Mouse (Mus musculus) midbrain, embryonic 13.5 days (tissue): ENCODE data around the gene Galnt3. TPM values are rescaled to one million over a fixed set of nuclear protein-coding genes. Genes with fewer than 3 reads are reported as not detected.
A peak's percentile ranks its signal among the peaks of the same experiment; 100 is the strongest.

Experiments
- ATAC-seq: fragments of 200-750 bp; cut with Nextera tagmentation; 2 replicates; pipeline ENCODE4 v1.8.0; 2017; ENCODE audit warnings: mild to moderate bottlenecking, moderate TSS enrichment, moderate library complexity
- H3K27ac ChIP-seq: fragments of 300-500 bp; sonication (generic); 2 replicates; pipeline ENCODE4 v1.5.1; 2015; ENCODE audit warnings: inconsistent platforms, mild to moderate bottlenecking, moderate library complexity
- H3K27me3 ChIP-seq: fragments of 300-500 bp; sonication (generic); 2 replicates; pipeline ENCODE4 v1.6.1; 2015; ENCODE audit warnings: mild to moderate bottlenecking, inconsistent platforms
- H3K36me3 ChIP-seq: fragments of 300-500 bp; sonication (generic); 2 replicates; pipeline ENCODE4 v1.6.1; 2015; ENCODE audit warnings: mild to moderate bottlenecking, inconsistent platforms
- H3K4me1 ChIP-seq: fragments of 300-500 bp; sonication (generic); replicated peaks from 2 replicates; pipeline ENCODE4 v1.6.1; 2015; ENCODE audit warnings: inconsistent platforms
- H3K4me2 ChIP-seq: fragments of 300-500 bp; sonication (generic); replicated peaks from 2 replicates; pipeline ENCODE4 v1.6.1; 2015; ENCODE audit warnings: moderate library complexity, mild to moderate bottlenecking, inconsistent platforms
- H3K4me3 ChIP-seq: fragments of 300-500 bp; sonication (generic); replicated peaks from 2 replicates; pipeline ENCODE4 v1.5.1; 2015; ENCODE audit warnings: mild to moderate bottlenecking, inconsistent platforms
- H3K9ac ChIP-seq: fragments of 300-500 bp; sonication (generic); replicated peaks from 2 replicates; pipeline ENCODE4 v1.6.1; 2015; ENCODE audit warnings: mild to moderate bottlenecking, inconsistent platforms
- H3K9me3 ChIP-seq: fragments of 300-500 bp; sonication (generic); 2 replicates; pipeline ENCODE4 v1.6.1; 2016; ENCODE audit warnings: mild to moderate bottlenecking, inconsistent platforms
- WGBS: fragments of 180-500 bp; shearing (Covaris S2); methylation state at CpG from one replicate; pipeline ENCODE4 v1.1.7; 2015; 5-methylcytosine and 5-hydroxymethylcytosine counted together
- polyA plus RNA-seq: library from polyadenylated mRNA; unstranded; fragments of >200 nt; fragmentation: Nextera tagmentation; extraction: Ambion mirVana; gene quantifications from 2 replicates; pipeline ENCODE4 v1.2.1, GENCODE M21; 2015

Galnt3 gene
- polyA plus RNA-seq, 1 experiment from 2014 or later, result 0.96 TPM

GRCm38 (mm10) chr2:66101686-66102304 is 23.0 kb downstream of the Galnt3 start:
- Histone ChIP-seq H3K9me3 (0 out of 2 replicates have a peak, but pooled peaks cover 3% of the 10 kb centered on the region), H3K36me3 (no peaks in the 10 kb centered on the region), H3K4me2 (no peak overlapping the region), H3K27ac (no peak overlapping the region), H3K27me3 (peaks cover 21% of the 10 kb centered on the region), H3K9ac (no peak overlapping the region), H3K4me1 (peaks cover 18% of the 10 kb centered on the region; the same call in 1 of the 2 replicates), H3K4me3 (no peak overlapping the region)
- ATAC-seq, result no peak
- 87% methylated on average over 9 of the region's 9 CpGs for WGBS

- no peak overlapping the region for H3K4me3 ChIP-seq
- WGBS, result 42% methylated on average over 17 of the region's 17 CpGs
- no peak for ATAC-seq
- no peaks in the 10 kb centered on the region for H3K36me3 ChIP-seq
- H3K27ac ChIP-seq, result no peak overlapping the region
- H3K9me3 ChIP-seq, result 0 out of 2 replicates have a peak, but pooled peaks cover 3% of the 10 kb centered on the region
- no peak overlapping the region for H3K9ac ChIP-seq
- H3K27me3 ChIP-seq, result peaks cover 27% of the 10 kb centered on the region
- peak overlapping the region; percentile 9; the same call in 1 of the 2 replicates for H3K4me2 ChIP-seq
- peaks cover 20% of the 10 kb centered on the region; the same call in 1 of the 2 replicates for H3K4me1 ChIP-seq
These were observed 24.0 kb downstream of the Galnt3 start for GRCm38 (mm10) chr2:66100671-66101351.

- Histone ChIP-seq H3K27ac (no peak overlapping the region), H3K4me2 (peak overlapping the region; percentile 9; the same call in 1 of the 2 replicates), H3K4me1 (peaks cover 20% of the 10 kb centered on the region; the same call in 1 of the 2 replicates), H3K9ac (no peak overlapping the region), H3K4me3 (no peak overlapping the region), H3K36me3 (no peaks in the 10 kb centered on the region), H3K27me3 (peaks cover 31% of the 10 kb centered on the region), H3K9me3 (0 out of 2 replicates have a peak, but pooled peaks cover 3% of the 10 kb centered on the region)
- 59% methylated on average over 7 of the region's 7 CpGs for WGBS
- ATAC-seq, result 0 out of 2 replicates have a peak, but pooled peaks have one; percentile 53
These were observed 24.6 kb downstream of the Galnt3 start for GRCm38 (mm10) chr2:66100239-66100638.

GRCm38 (mm10) chr2:66094622-66095181 is 30.1 kb downstream of the Galnt3 start:
- Histone ChIP-seq H3K4me2 (no peak overlapping the region), H3K9ac (no peak overlapping the region), H3K4me3 (no peak overlapping the region), H3K9me3 (0 out of 2 replicates have a peak, but pooled peaks cover 3% of the 10 kb centered on the region), H3K27ac (no peak overlapping the region), H3K27me3 (peaks cover 37% of the 10 kb centered on the region), H3K36me3 (no peaks in the 10 kb centered on the region), H3K4me1 (peaks cover 11% of the 10 kb centered on the region; the same call in 1 of the 2 replicates)
- WGBS, result 73% methylated on average over 4 of the region's 4 CpGs
- no peak for ATAC-seq

GRCm38 (mm10) chr2:66091296-66091695 is 33.5 kb downstream of the Galnt3 start:
- Histone ChIP-seq H3K27ac (no peak overlapping the region), H3K4me1 (no peaks in the 10 kb centered on the region), H3K4me3 (no peak overlapping the region), H3K9me3 (no peaks in the 10 kb centered on the region), H3K36me3 (no peaks in the 10 kb centered on the region), H3K4me2 (no peak overlapping the region), H3K27me3 (peaks cover 22% of the 10 kb centered on the region), H3K9ac (no peak overlapping the region)
- ATAC-seq, result no peak
- 37% methylated on average over 5 of the region's 5 CpGs for WGBS

GRCm38 (mm10) chr2:66081876-66082275 is 42.9 kb downstream of the Galnt3 start:
- H3K36me3 ChIP-seq, result no peaks in the 10 kb centered on the region
- no peak overlapping the region for H3K4me2 ChIP-seq
- no peaks in the 10 kb centered on the region for H3K27me3 ChIP-seq
- no peak overlapping the region for H3K4me3 ChIP-seq
- 90% methylated on average over 4 of the region's 4 CpGs for WGBS
- no peak for ATAC-seq
- no peaks in the 10 kb centered on the region for H3K4me1 ChIP-seq
- H3K27ac ChIP-seq, result no peak overlapping the region
- no peaks in the 10 kb centered on the region for H3K9me3 ChIP-seq
- no peak overlapping the region for H3K9ac ChIP-seq

- no peaks in the 10 kb centered on the region for H3K4me1 ChIP-seq
- no peak overlapping the region for H3K9ac ChIP-seq
- 95% methylated on average over 2 of the region's 2 CpGs for WGBS
- H3K4me3 ChIP-seq, result no peak overlapping the region
- no peaks in the 10 kb centered on the region for H3K27me3 ChIP-seq
- no peaks in the 10 kb centered on the region for H3K9me3 ChIP-seq
- H3K27ac ChIP-seq, result no peak overlapping the region
- no peaks in the 10 kb centered on the region for H3K36me3 ChIP-seq
- ATAC-seq, result no peak
- no peak overlapping the region for H3K4me2 ChIP-seq
These were observed 44.1 kb downstream of the Galnt3 start for GRCm38 (mm10) chr2:66080731-66081130.

- H3K9me3 ChIP-seq, result no peaks in the 10 kb centered on the region
- no peak overlapping the region for H3K4me2 ChIP-seq
- no peak overlapping the region for H3K9ac ChIP-seq
- 0 out of 2 replicates have a peak, but pooled peaks cover 3% of the 10 kb centered on the region for H3K4me1 ChIP-seq
- no peaks in the 10 kb centered on the region for H3K36me3 ChIP-seq
- 23% methylated on average over 6 of the region's 6 CpGs for WGBS
- ATAC-seq, result no peak
- H3K4me3 ChIP-seq, result no peak overlapping the region
- H3K27ac ChIP-seq, result no peak overlapping the region
- H3K27me3 ChIP-seq, result no peaks in the 10 kb centered on the region
These were observed 55.3 kb downstream of the Galnt3 start for GRCm38 (mm10) chr2:66069454-66069853.

GRCm38 (mm10) chr2:66063291-66063690 is 61.5 kb downstream of the Galnt3 start:
- WGBS, result 91% methylated on average over 10 of the region's 10 CpGs
- H3K27ac ChIP-seq, result no peak overlapping the region
- no peaks in the 10 kb centered on the region for H3K36me3 ChIP-seq
- H3K4me2 ChIP-seq, result no peak overlapping the region
- no peaks in the 10 kb centered on the region for H3K27me3 ChIP-seq
- no peaks in the 10 kb centered on the region for H3K9me3 ChIP-seq
- ATAC-seq, result no peak
- H3K4me1 ChIP-seq, result no peaks in the 10 kb centered on the region
- H3K9ac ChIP-seq, result no peak overlapping the region
- H3K4me3 ChIP-seq, result no peak overlapping the region

- Histone ChIP-seq H3K4me2 (peak overlapping the region; percentile 9), H3K9me3 (no peaks in the 10 kb centered on the region), H3K27me3 (no peaks in the 10 kb centered on the region), H3K4me3 (no peak overlapping the region), H3K27ac (peak overlapping the region; percentile 83), H3K4me1 (peaks cover 28% of the 10 kb centered on the region), H3K9ac (no peak overlapping the region), H3K36me3 (no peaks in the 10 kb centered on the region)
- ATAC-seq, result peak; percentile 24; the same call in 1 of the 2 replicates
- 83% methylated on average over 12 of the region's 12 CpGs for WGBS
These were observed 80.2 kb downstream of the Galnt3 start for GRCm38 (mm10) chr2:66044405-66045089.

- H3K4me1 ChIP-seq, result peaks cover 28% of the 10 kb centered on the region
- no peaks in the 10 kb centered on the region for H3K36me3 ChIP-seq
- WGBS, result 19% methylated on average over 17 of the region's 17 CpGs
- peak overlapping the region; percentile 9 for H3K4me2 ChIP-seq
- 0 out of 2 replicates have a peak overlapping the region, but pooled peaks have one; percentile 2 for H3K9ac ChIP-seq
- peak overlapping the region; percentile 83 for H3K27ac ChIP-seq
- H3K4me3 ChIP-seq, result no peak overlapping the region
- no peaks in the 10 kb centered on the region for H3K9me3 ChIP-seq
- ATAC-seq, result peak; percentile 92
- H3K27me3 ChIP-seq, result no peaks in the 10 kb centered on the region
These were observed 81.1 kb downstream of the Galnt3 start for GRCm38 (mm10) chr2:66043441-66044404.
